ENCODE assay signal across 8 mouse cellular contexts in the genomic region with DNA sequence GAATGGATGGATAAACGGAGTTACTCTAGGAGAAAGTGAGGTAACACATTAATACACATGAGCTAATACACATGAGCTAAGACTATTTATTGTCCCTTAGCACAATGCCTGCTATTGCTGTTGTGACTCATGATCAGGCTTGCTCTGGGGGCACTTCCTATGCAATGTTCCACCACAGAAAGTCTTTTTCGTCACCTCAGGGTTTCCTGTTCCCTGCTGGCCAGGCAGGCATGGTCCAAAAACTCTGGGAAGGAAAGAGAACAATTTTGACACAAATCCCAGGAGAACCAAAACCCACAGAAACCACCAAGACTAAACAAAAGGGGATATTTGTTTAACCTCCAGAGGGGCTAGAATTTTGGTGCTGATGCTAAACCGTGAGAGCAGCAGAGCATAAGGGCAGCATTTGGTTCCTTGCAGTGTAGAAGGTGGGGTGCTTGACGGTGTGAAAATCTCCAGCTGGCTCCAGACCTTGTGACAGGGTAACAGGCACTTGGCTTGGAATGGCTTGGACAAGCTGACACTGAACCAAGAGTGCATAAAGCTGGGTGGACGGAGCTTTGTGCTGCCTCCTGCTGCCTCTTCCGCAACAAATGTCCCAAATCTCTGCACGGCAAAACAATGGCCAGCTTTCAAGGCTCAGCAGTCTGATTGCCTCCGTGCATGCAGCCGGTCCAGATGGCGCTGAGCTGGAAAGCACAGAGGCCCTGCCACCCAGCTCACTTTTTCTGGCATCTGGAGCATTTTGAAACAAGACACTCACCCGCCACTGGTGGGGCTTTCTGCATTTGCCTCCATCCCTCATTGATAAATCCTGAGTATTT. TPM values are rescaled to one million over a fixed set of nuclear protein-coding genes. Genes with fewer than 3 reads are reported as not detected.
DNase-seq lines count a peak whose midpoint lies in the region; ATAC-seq and TF ChIP-seq lines count a peak whose summit lies in the region.

No protein-coding gene starts in this region.

- peak overlapping the region; percentile 72 for H3K27ac ChIP-seq in kidney, postnatal 0 days

- peaks cover 15% of the 10 kb centered on the region for H3K4me1 ChIP-seq in kidney, postnatal 0 days (replicated peaks; ENCODE audit: insufficient read depth, low read length)

- H3K9ac ChIP-seq in kidney, postnatal 0 days (ENCODE audit: low read depth, low read length), result 0 out of 2 replicates have a peak overlapping the region, but pooled peaks have one; percentile 15

- no peaks in the 10 kb centered on the region for H3K9me3 ChIP-seq in kidney, postnatal 0 days (replicated peaks; ENCODE audit: low read length)

- no peak overlapping the region for H3K4me3 ChIP-seq in kidney, postnatal 0 days (replicated peaks; ENCODE audit: low read depth, low read length)

- no peak overlapping the region; the same call in 1 of the 2 replicates for H3K4me2 ChIP-seq in kidney, postnatal 0 days (ENCODE audit: low read length)

- TF ChIP-seq CTCF in kidney, postnatal 0 days (IDR thresholded peaks at IDR 0.05; ENCODE audit: low read depth), result peak; percentile 54

- no peaks in the 10 kb centered on the region for H3K36me3 ChIP-seq in kidney, postnatal 0 days (ENCODE audit: insufficient read depth, low read length)

- ATAC-seq in kidney, postnatal 0 days (replicated peaks; ENCODE audit: low FRiP score, low read depth), result peak; percentile 30; the same call in 1 of the 2 replicates
- no peak for ATAC-seq in erythroblast, adult 5-6 weeks (replicated peaks; ENCODE audit: low FRiP score, poor library complexity, severe bottlenecking)

- peak; percentile 61 for DNase-seq in adrenal gland, postnatal 10 days
- DNase-seq in adrenal gland, postnatal 4 days (ENCODE audit: low spot score in 2 of 2), result no peak
- peak; percentile 21 for DNase-seq in right cerebral cortex, postnatal 14 days
- DNase-seq in right cerebral cortex, postnatal 25 days, result no peak
- DNase-seq in heart, adult 9 months (ENCODE audit: low spot score in 2 of 2), result peak; percentile 78 to 79
- peak; percentile 83 for DNase-seq in kidney, postnatal 0 days (ENCODE audit: low spot score)
- peak; percentile 54 for DNase-seq in neural tube, embryonic 10.5 days (ENCODE audit: extremely low spot score, low spot score)

- no peaks in the 10 kb centered on the region for H3K27me3 ChIP-seq in kidney, postnatal 0 days (ENCODE audit: insufficient read depth, low read length)

- 11% methylated on average over 11 of the region's 11 CpGs for WGBS in kidney, postnatal 0 days

RNA-seq across cellular contexts. Expression of gene Fkbpl, which starts 3.6 kb away (rescaled TPM):
- total RNA-seq in adrenal gland, postnatal 10 days (2021), result 10 to 100 TPM; 11.8 to 14.4 TPM
- 10 to 100 TPM; 13.2 to 16.3 TPM for total RNA-seq in adrenal gland, postnatal 4 days (2021)
- polyA plus RNA-seq in kidney, postnatal 0 days (2015; fragmentation: Nextera tagmentation; extraction: Ambion mirVana), result 16.4 and 18.6 TPM in 2 replicates
- total RNA-seq in erythroblast, adult 5-6 weeks (2015; ENCODE audit: low replicate concordance), result not detected in 2 replicates
- 0.42 and 3.9 TPM in 2 replicates for total RNA-seq in erythroblast, adult 5-6 weeks (2017; ENCODE audit: low replicate concordance)

RNA-seq across cellular contexts. Expression of gene Atf6b, which starts 6.0 kb away (rescaled TPM):
- total RNA-seq in adrenal gland, postnatal 10 days (2021), result 10 to 100 TPM; 37.8 to 40.1 TPM
- total RNA-seq in adrenal gland, postnatal 4 days (2021), result 10 to 100 TPM; 48.1 to 52.3 TPM
- polyA plus RNA-seq in kidney, postnatal 0 days (2015; fragmentation: Nextera tagmentation; extraction: Ambion mirVana), result 62.0 and 65.8 TPM in 2 replicates
- 4.2 and 6.9 TPM in 2 replicates for total RNA-seq in erythroblast, adult 5-6 weeks (2015; ENCODE audit: low replicate concordance)
- total RNA-seq in erythroblast, adult 5-6 weeks (2017; ENCODE audit: low replicate concordance), result 4.0 and 6.1 TPM in 2 replicates

RNA-seq across cellular contexts. Expression of gene Prrt1, which starts 11.7 kb away (rescaled TPM):
- total RNA-seq in adrenal gland, postnatal 10 days (2021), result 1 to 10 TPM; 4.5 to 7.9 TPM
- 10 to 100 TPM; 10.7 to 11.5 TPM for total RNA-seq in adrenal gland, postnatal 4 days (2021)
- polyA plus RNA-seq in kidney, postnatal 0 days (2015; fragmentation: Nextera tagmentation; extraction: Ambion mirVana), result 0.36 and 0.55 TPM in 2 replicates
- not detected in 2 replicates for total RNA-seq in erythroblast, adult 5-6 weeks (2015; ENCODE audit: low replicate concordance)
- not detected in 2 replicates for total RNA-seq in erythroblast, adult 5-6 weeks (2017; ENCODE audit: low replicate concordance)

RNA-seq across cellular contexts. Expression of gene Ppt2, which starts 12.7 kb away (rescaled TPM):
- 10 to 100 TPM; 47.8 to 48.0 TPM for total RNA-seq in adrenal gland, postnatal 10 days (2021)
- total RNA-seq in adrenal gland, postnatal 4 days (2021), result 10 to 100 TPM; 52.6 to 62.3 TPM
- polyA plus RNA-seq in kidney, postnatal 0 days (2015; fragmentation: Nextera tagmentation; extraction: Ambion mirVana), result 62.9 and 65.5 TPM in 2 replicates
- total RNA-seq in erythroblast, adult 5-6 weeks (2015; ENCODE audit: low replicate concordance), result 13.6 and 21.3 TPM in 2 replicates
- total RNA-seq in erythroblast, adult 5-6 weeks (2017; ENCODE audit: low replicate concordance), result 2.9 and 3.3 TPM in 2 replicates

RNA-seq across cellular contexts. Expression of gene Egfl8, which starts 25.2 kb away (rescaled TPM):
- total RNA-seq in adrenal gland, postnatal 10 days (2021), result 1 to 10 TPM; 6.1 to 9.9 TPM
- total RNA-seq in adrenal gland, postnatal 4 days (2021), result 10 to 100 TPM; 10.8 to 14.2 TPM
- polyA plus RNA-seq in kidney, postnatal 0 days (2015; fragmentation: Nextera tagmentation; extraction: Ambion mirVana), result 5.9 and 6.6 TPM in 2 replicates
- 2.3 TPM in 1 of 2 replicates, not detected in the other for total RNA-seq in erythroblast, adult 5-6 weeks (2015; ENCODE audit: low replicate concordance)
- 0.34 TPM in 1 of 2 replicates, not detected in the other for total RNA-seq in erythroblast, adult 5-6 weeks (2017; ENCODE audit: low replicate concordance)

Comparison
In these comparisons a context has a peak if more than half of its experiments do, and no peak if none do; other contexts are left out.
1. DNase-seq: peak in adrenal gland, postnatal 10 days (single experiment), right cerebral cortex, postnatal 14 days (single experiment), heart, adult 9 months (2 of 2), kidney, postnatal 0 days (single experiment) and neural tube, embryonic 10.5 days (single experiment); none in adrenal gland, postnatal 4 days (0 of 2) and right cerebral cortex, postnatal 25 days (single experiment).
2. RNA of gene Atf6b, which starts 6.0 kb away (total RNA-seq): 48.1 to 52.3 TPM in adrenal gland, postnatal 4 days and 37.8 to 40.1 TPM in adrenal gland, postnatal 10 days; 4.0 to 6.9 TPM in erythroblast, adult 5-6 weeks; every median in the first group is over 4 times any median in the second.
3. RNA of gene Prrt1, which starts 11.7 kb away (total RNA-seq): 10.7 to 11.5 TPM in adrenal gland, postnatal 4 days and 4.5 to 7.9 TPM in adrenal gland, postnatal 10 days; not detected in erythroblast, adult 5-6 weeks; every median in the first group is over 4 times any median in the second.